Mouse (Mus musculus) forebrain, embryonic 14.5 days (tissue): ENCODE data around the gene Nhlrc4. TPM values are rescaled to one million over a fixed set of nuclear protein-coding genes. Genes with fewer than 3 reads are reported as not detected.
A peak's percentile ranks its signal among the peaks of the same experiment; 100 is the strongest.

Experiments used
- ATAC-seq: fragments of 200-750 bp; cut with Nextera tagmentation; 2 replicates; pipeline ENCODE4 v1.8.0; 2017; ENCODE audit warnings: mild to moderate bottlenecking, moderate library complexity
- DNase-seq: peaks from one replicate; pipeline ENCODE4 v3.0.0-alpha.2; 2015; ENCODE audit warnings: low spot score
- H3K27ac ChIP-seq: fragments of 300-500 bp; sonication (generic); 2 replicates; pipeline ENCODE4 v1.5.1; 2014; ENCODE audit warnings: low read depth, mild to moderate bottlenecking, control low read depth, low read length, moderate library complexity
- H3K27me3 ChIP-seq: fragments of 300-500 bp; sonication (generic); replicated peaks from 2 replicates; pipeline ENCODE4 v1.6.1; 2014; ENCODE audit warnings: low read length, control low read depth, mixed read lengths; ENCODE audit not compliant: control insufficient read depth, insufficient read depth
- H3K36me3 ChIP-seq: fragments of 300-500 bp; sonication (generic); 2 replicates; pipeline ENCODE4 v1.6.1; 2014; ENCODE audit warnings: low read length, control low read depth; ENCODE audit not compliant: control insufficient read depth, insufficient read depth
- H3K4me1 ChIP-seq: fragments of 300-500 bp; sonication (generic); 2 replicates; pipeline ENCODE4 v1.6.1; 2014; ENCODE audit warnings: antibody characterized with exemption, low read length, control low read depth; ENCODE audit not compliant: control insufficient read depth, insufficient read depth
- H3K4me2 ChIP-seq: fragments of 300-500 bp; sonication (generic); 2 replicates; pipeline ENCODE4 v1.6.1; 2014; ENCODE audit warnings: mild to moderate bottlenecking, control low read depth, low read length
- H3K4me3 ChIP-seq: fragments of 300-500 bp; sonication (generic); 2 replicates; pipeline ENCODE4 v1.5.1; 2014; ENCODE audit warnings: low read depth, low read length, control low read depth
- H3K9ac ChIP-seq: fragments of 300-500 bp; sonication (generic); 2 replicates; pipeline ENCODE4 v1.6.1; 2014; ENCODE audit warnings: mild to moderate bottlenecking, low read length, control low read depth, moderate library complexity
- H3K9me3 ChIP-seq: fragments of 300-500 bp; sonication (generic); replicated peaks from 2 replicates; pipeline ENCODE4 v1.6.1; 2016; ENCODE audit warnings: low read length, control low read depth, mixed read lengths; ENCODE audit not compliant: control insufficient read depth
- WGBS: fragments of 180-500 bp; shearing (Covaris S2); extraction: QIAGEN DNeasy Blood & Tissue Kit; methylation state at CpG from one replicate; pipeline ENCODE4 v1.1.7; 2014; 5-methylcytosine and 5-hydroxymethylcytosine counted together
- polyA plus RNA-seq: library from polyadenylated mRNA; unstranded; fragments of >200 nt; fragmentation: Nextera tagmentation; extraction: Ambion mirVana; gene quantifications from 2 replicates; pipeline ENCODE4 v1.2.1, GENCODE M21; 2014

Gene Nhlrc4
- polyA plus RNA-seq, 1 experiment from 2014 or later = not detected

- ATAC-seq (no peak), DNase-seq (no peak)
- H3K36me3 ChIP-seq = no peaks in the 10 kb centered on the region
- H3K4me2 ChIP-seq = no peak overlapping the region
- peaks cover 7% of the 10 kb centered on the region for H3K27me3 ChIP-seq
- no peak overlapping the region for H3K27ac ChIP-seq
- no peaks in the 10 kb centered on the region for H3K9me3 ChIP-seq
- no peak overlapping the region for H3K9ac ChIP-seq
- H3K4me3 ChIP-seq = no peak overlapping the region
- H3K4me1 ChIP-seq = 0 out of 2 replicates have a peak, but pooled peaks cover 5% of the 10 kb centered on the region
- WGBS = 60% methylated on average over 9 of the region's 9 CpGs
Observed at GRCm38 (mm10) chr17:25945517-25946155, 875 bp upstream of the Nhlrc4 start.

- no peak overlapping the region for H3K4me2 ChIP-seq
- ATAC-seq (no peak), DNase-seq (no peak)
- WGBS = 77% methylated on average over 9 of the region's 9 CpGs
- H3K27me3 ChIP-seq = no peaks in the 10 kb centered on the region
- H3K27ac ChIP-seq = no peak overlapping the region
- H3K9ac ChIP-seq = no peak overlapping the region
- no peaks in the 10 kb centered on the region for H3K36me3 ChIP-seq
- H3K9me3 ChIP-seq = no peaks in the 10 kb centered on the region
- H3K4me3 ChIP-seq = no peak overlapping the region
- H3K4me1 ChIP-seq = 0 out of 2 replicates have a peak, but pooled peaks cover 5% of the 10 kb centered on the region
Observed at GRCm38 (mm10) chr17:25943769-25944168, 992 bp downstream of the Nhlrc4 start.

GRCm38 (mm10) chr17:25943221-25943620, 1.5 kb downstream of the Nhlrc4 start:
- 82% methylated on average over 3 of the region's 3 CpGs for WGBS
- no peaks in the 10 kb centered on the region for H3K27me3 ChIP-seq
- no peak for ATAC-seq
- no peak overlapping the region for H3K4me2 ChIP-seq
- H3K36me3 ChIP-seq = no peaks in the 10 kb centered on the region
- H3K27ac ChIP-seq = no peak overlapping the region
- H3K4me1 ChIP-seq = 0 out of 2 replicates have a peak, but pooled peaks cover 5% of the 10 kb centered on the region
- no peak overlapping the region for H3K9ac ChIP-seq
- no peak for DNase-seq
- no peaks in the 10 kb centered on the region for H3K9me3 ChIP-seq
- H3K4me3 ChIP-seq = no peak overlapping the region

- Histone ChIP-seq H3K4me3 (no peak overlapping the region), H3K4me2 (no peak overlapping the region), H3K36me3 (no peaks in the 10 kb centered on the region), H3K9ac (no peak overlapping the region), H3K4me1 (0 out of 2 replicates have a peak, but pooled peaks cover 5% of the 10 kb centered on the region), H3K27me3 (no peaks in the 10 kb centered on the region), H3K27ac (no peak overlapping the region), H3K9me3 (no peaks in the 10 kb centered on the region)
- DNase-seq (no peak), ATAC-seq (0 out of 2 replicates have a peak, but pooled peaks have one; percentile 18)
- 91% methylated on average over 2 of the region's 2 CpGs for WGBS
Observed at GRCm38 (mm10) chr17:25942597-25943151, 2.1 kb downstream of the Nhlrc4 start.

GRCm38 (mm10) chr17:25941511-25942241, 3.1 kb downstream of the Nhlrc4 start:
- peak overlapping the region; percentile 78 for H3K4me2 ChIP-seq
- H3K36me3 ChIP-seq = peaks cover 6% of the 10 kb centered on the region
- peak overlapping the region; percentile 81 for H3K4me3 ChIP-seq
- peak overlapping the region; percentile 84 for H3K27ac ChIP-seq
- DNase-seq (peak; percentile 72), ATAC-seq (peak; percentile 76)
- H3K4me1 ChIP-seq = 0 out of 2 replicates have a peak, but pooled peaks cover 5% of the 10 kb centered on the region
- no peaks in the 10 kb centered on the region for H3K9me3 ChIP-seq
- H3K27me3 ChIP-seq = no peaks in the 10 kb centered on the region
- H3K9ac ChIP-seq = peak overlapping the region; percentile 96
- WGBS = 2% methylated on average over 49 of the region's 54 CpGs

- H3K4me2 ChIP-seq = no peak overlapping the region
- H3K4me3 ChIP-seq = no peak overlapping the region
- 100% methylated on average over 1 of the region's 1 CpGs for WGBS
- peaks cover 67% of the 10 kb centered on the region for H3K36me3 ChIP-seq
- H3K9me3 ChIP-seq = no peaks in the 10 kb centered on the region
- ATAC-seq (no peak), DNase-seq (no peak)
- no peak overlapping the region for H3K27ac ChIP-seq
- H3K9ac ChIP-seq = no peak overlapping the region
- no peaks in the 10 kb centered on the region for H3K4me1 ChIP-seq
- no peaks in the 10 kb centered on the region for H3K27me3 ChIP-seq
Observed at GRCm38 (mm10) chr17:25934526-25934925, 10.2 kb downstream of the Nhlrc4 start.

- Histone ChIP-seq H3K4me3 (no peak overlapping the region), H3K27ac (no peak overlapping the region), H3K4me2 (no peak overlapping the region), H3K27me3 (no peaks in the 10 kb centered on the region), H3K4me1 (0 out of 2 replicates have a peak, but pooled peaks cover 3% of the 10 kb centered on the region), H3K36me3 (peaks cover 36% of the 10 kb centered on the region), H3K9me3 (no peaks in the 10 kb centered on the region), H3K9ac (no peak overlapping the region)
- ATAC-seq (no peak), DNase-seq (no peak)
- WGBS = 83% methylated on average over 2 of the region's 2 CpGs
Observed at GRCm38 (mm10) chr17:25925348-25925747, 19.4 kb downstream of the Nhlrc4 start.

- no peak overlapping the region for H3K4me3 ChIP-seq
- H3K36me3 ChIP-seq = peaks cover 16% of the 10 kb centered on the region; the same call in 1 of the 2 replicates
- peaks cover 13% of the 10 kb centered on the region for H3K4me1 ChIP-seq
- no peak overlapping the region for H3K9ac ChIP-seq
- H3K27me3 ChIP-seq = no peaks in the 10 kb centered on the region
- no peak for ATAC-seq
- H3K27ac ChIP-seq = no peak overlapping the region
- DNase-seq = no peak
- H3K9me3 ChIP-seq = no peaks in the 10 kb centered on the region
- 67% methylated on average over 5 of the region's 5 CpGs for WGBS
- H3K4me2 ChIP-seq = no peak overlapping the region
Observed at GRCm38 (mm10) chr17:25922120-25922519, 22.6 kb downstream of the Nhlrc4 start.
